Mouse (Mus musculus) granulocyte monocyte progenitor cell, adult 5-6 weeks (primary cell): ENCODE results near the gene Rsg1. TPM values are rescaled to one million over a fixed set of nuclear protein-coding genes. Genes with fewer than 3 reads are reported as not detected.

Source experiments
- ATAC-seq: replicated peaks from 2 replicates; pipeline ENCODE4 v1.8.0; 2016; ENCODE audit warnings: mild to moderate bottlenecking, moderate TSS enrichment, inconsistent platforms; ENCODE audit not compliant: poor library complexity, severe bottlenecking
- total RNA-seq, 2 experiments: library from RNA; stranded (forward) in 1 of 2; stranded (reverse) in 1 of 2; fragments of 200-712, 200-1000 nt in 1 of 2; fragments of >200 nt in 1 of 2; fragmentation: Nextera tagmentation in 1 of 2; gene quantifications; 2 replicates each; pipeline ENCODE4 v1.2.3; 2014 to 2017

Rsg1 gene
- total RNA-seq, 2 experiments from 2014 or later = 1.4 to 1.8 TPM

DNA sequence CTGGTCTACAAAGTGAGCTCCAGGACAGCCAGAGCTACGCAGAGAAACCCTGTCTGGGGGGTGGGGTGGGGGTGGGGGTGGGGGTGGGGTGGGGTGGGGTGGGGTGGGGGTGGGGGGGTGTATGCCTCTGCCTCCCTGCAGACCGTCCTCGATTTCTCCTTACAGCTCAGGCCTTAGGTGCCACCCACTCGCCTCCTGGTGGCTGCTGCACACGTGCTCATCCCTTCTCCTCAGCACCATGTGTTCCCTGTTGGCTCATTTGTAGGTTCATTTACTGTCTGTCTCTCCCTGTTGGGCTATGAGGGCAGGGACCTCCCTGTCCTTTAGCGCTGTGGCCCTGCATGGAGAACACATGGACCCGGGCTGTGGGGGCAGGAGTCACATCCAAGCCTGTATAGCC is 57.5 kb downstream of the Rsg1 start:
- ATAC-seq = no peak

DNA sequence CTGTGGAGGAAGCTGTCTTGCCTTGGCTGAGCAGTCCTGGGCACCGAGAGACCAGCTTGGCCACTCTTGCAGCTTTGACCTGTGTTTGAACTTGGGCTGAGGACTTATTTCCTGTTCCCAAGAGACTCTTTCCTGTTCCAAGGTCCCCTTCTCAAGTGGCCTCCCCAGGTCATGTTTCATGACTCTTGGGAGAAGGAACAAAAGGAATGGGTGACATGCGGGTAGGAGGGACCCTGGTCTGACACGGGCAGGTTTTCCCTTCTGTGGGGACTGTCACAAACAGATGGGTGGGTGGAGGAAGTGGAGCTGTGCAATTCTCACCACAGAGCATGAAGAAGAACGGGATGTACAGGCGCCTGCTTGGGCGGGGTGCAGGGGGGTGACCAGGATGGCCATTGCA is 58.0 kb downstream of the Rsg1 start:
- peak; percentile 49 for ATAC-seq

DNA sequence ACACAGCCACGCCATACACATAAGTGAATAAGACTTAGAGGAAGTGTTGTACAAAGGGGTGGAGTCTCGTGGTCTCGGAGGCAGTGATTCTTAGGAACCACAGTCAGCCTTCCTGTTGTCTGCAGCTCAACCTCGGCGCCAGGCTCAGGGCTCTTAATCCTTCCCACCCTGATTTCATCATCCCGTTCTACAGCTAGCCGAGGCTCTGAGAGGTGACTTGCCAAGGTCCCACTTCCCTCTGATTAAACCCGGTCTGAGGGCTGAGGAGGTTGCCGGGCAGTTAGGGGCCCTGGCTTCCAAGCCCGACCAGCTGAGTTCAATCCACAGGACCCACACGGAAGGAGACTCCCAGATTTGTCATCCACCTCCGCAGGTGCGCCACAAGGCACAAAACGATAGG is 59.1 kb downstream of the Rsg1 start:
- peak; percentile 85 for ATAC-seq

DNA sequence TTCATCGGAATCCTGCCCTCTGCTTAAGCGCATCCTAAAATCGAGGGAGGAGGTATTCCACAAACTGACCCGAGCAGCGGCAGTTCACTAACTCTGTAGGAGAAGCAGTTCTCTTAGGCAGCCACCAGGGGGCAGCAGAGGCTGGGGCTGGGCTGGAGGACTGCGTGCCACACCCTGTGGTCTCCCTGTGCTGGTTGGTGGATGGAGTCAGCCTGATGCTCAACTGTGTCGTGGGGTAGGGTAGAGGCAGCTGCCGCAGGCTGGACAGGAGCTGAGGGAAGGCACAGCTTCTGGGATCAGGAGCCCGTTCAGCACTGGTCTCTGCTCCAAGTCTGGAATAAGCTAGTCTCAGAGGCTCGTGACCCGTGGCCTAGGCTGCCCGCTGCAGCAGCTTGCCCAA is 59.5 kb downstream of the Rsg1 start:
- peak; percentile 62 for ATAC-seq

DNA sequence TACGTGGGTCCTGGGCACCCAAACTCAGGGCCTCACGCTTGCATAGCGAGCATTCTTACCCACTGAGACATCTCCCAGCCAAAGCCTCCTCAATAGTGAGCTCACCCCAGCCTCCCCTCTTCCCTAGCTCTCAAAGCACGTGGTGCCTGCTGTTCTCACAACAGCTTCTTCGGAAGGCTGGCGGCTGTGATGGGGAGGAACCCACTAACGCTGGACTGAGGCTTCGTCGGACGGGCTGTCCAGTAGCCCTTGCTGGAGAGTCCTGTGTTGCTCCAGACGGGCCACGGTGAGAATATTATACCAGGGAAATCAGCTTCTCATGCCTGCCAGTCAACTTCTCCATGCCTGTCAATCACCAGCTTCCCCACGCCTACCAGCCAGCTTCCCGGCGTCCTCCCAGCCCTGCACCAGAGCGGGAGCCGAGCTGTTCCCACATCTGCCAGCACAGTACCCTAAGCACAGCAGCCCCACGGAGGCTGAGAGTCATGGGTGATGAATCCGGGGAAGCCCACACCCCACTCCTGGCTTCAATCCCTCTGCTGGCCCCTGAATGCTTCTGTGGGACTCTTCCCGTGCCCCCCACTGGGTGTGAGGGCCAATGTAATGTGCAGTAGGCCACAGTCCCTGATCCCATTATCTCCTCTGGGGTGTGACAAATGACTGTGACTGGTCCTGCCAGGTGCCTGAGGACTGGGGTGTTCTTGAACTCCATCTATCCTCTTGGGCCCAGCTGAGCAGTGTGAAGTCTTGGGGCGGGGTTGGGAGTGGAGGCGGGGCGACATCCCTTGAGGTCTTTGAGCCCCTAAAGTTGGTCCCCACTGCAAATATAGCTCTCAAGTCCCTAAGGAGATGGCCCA is 61.0 kb downstream of the Rsg1 start:
- ATAC-seq = no peak

Other genes starting within 250 kb of the Rsg1 start
- 30.0 and 30.5 TPM in 2 replicates for gene Atp13a2, start 227.1 kb upstream of the Rsg1 start, total RNA-seq (2014; fragmentation: Nextera tagmentation)
- gene Atp13a2, start 227.1 kb upstream of the Rsg1 start, total RNA-seq (2017) = 14.5 and 23.6 TPM in 2 replicates
- gene Mfap2, start 203.5 kb upstream of the Rsg1 start, total RNA-seq (2014; fragmentation: Nextera tagmentation) = not detected in 2 replicates
- not detected in 2 replicates for gene Mfap2, start 203.5 kb upstream of the Rsg1 start, total RNA-seq (2017)
- gene Crocc, start 153.4 kb upstream of the Rsg1 start, total RNA-seq (2014; fragmentation: Nextera tagmentation) = 6.4 and 8.0 TPM in 2 replicates
- gene Crocc, start 153.4 kb upstream of the Rsg1 start, total RNA-seq (2017) = 6.5 and 7.0 TPM in 2 replicates
- 30.6 and 52.4 TPM in 2 replicates for gene Necap2, start 135.6 kb upstream of the Rsg1 start, total RNA-seq (2014; fragmentation: Nextera tagmentation)
- 45.5 and 54.2 TPM in 2 replicates for gene Necap2, start 135.6 kb upstream of the Rsg1 start, total RNA-seq (2017)
- not detected in 2 replicates for gene Spata21, start 125.6 kb upstream of the Rsg1 start, total RNA-seq (2014; fragmentation: Nextera tagmentation)
- not detected in 2 replicates for gene Spata21, start 125.6 kb upstream of the Rsg1 start, total RNA-seq (2017)
- 41.1 and 54.8 TPM in 2 replicates for gene Szrd1, start 74.2 kb upstream of the Rsg1 start, total RNA-seq (2014; fragmentation: Nextera tagmentation)
- gene Szrd1, start 74.2 kb upstream of the Rsg1 start, total RNA-seq (2017) = 58.0 and 63.0 TPM in 2 replicates
- gene Fbxo42, start 66.0 kb upstream of the Rsg1 start, total RNA-seq (2014; fragmentation: Nextera tagmentation) = 16.5 and 18.6 TPM in 2 replicates
- 7.2 and 7.8 TPM in 2 replicates for gene Fbxo42, start 66.0 kb upstream of the Rsg1 start, total RNA-seq (2017)
- not detected in 2 replicates for gene Arhgef19, start 25.5 kb downstream of the Rsg1 start, total RNA-seq (2014; fragmentation: Nextera tagmentation)
- gene Arhgef19, start 25.5 kb downstream of the Rsg1 start, total RNA-seq (2017) = not detected in 2 replicates
- gene Epha2, start 87.3 kb downstream of the Rsg1 start, total RNA-seq (2014; fragmentation: Nextera tagmentation) = 0.88 TPM in 1 of 2 replicates, not detected in the other
- 0.10 TPM in 1 of 2 replicates, not detected in the other for gene Epha2, start 87.3 kb downstream of the Rsg1 start, total RNA-seq (2017)
- gene Fam131c, start 154.3 kb downstream of the Rsg1 start, total RNA-seq (2014; fragmentation: Nextera tagmentation) = not detected in 2 replicates
- gene Fam131c, start 154.3 kb downstream of the Rsg1 start, total RNA-seq (2017) = not detected in 2 replicates
- gene Clcnka, start 184.8 kb downstream of the Rsg1 start, total RNA-seq (2014; fragmentation: Nextera tagmentation) = not detected in 2 replicates
- not detected in 2 replicates for gene Clcnka, start 184.8 kb downstream of the Rsg1 start, total RNA-seq (2017)
- gene Clcnkb, start 202.1 kb downstream of the Rsg1 start, total RNA-seq (2014; fragmentation: Nextera tagmentation) = not detected in 2 replicates
- not detected in 2 replicates for gene Clcnkb, start 202.1 kb downstream of the Rsg1 start, total RNA-seq (2017)
- gene Hspb7, start 206.8 kb downstream of the Rsg1 start, total RNA-seq (2014; fragmentation: Nextera tagmentation) = not detected in 2 replicates
- not detected in 2 replicates for gene Hspb7, start 206.8 kb downstream of the Rsg1 start, total RNA-seq (2017)
- not detected in 2 replicates for gene Srarp, start 222.1 kb downstream of the Rsg1 start, total RNA-seq (2014; fragmentation: Nextera tagmentation)
- gene Srarp, start 222.1 kb downstream of the Rsg1 start, total RNA-seq (2017) = not detected in 2 replicates
- gene Zbtb17, start 230.7 kb downstream of the Rsg1 start, total RNA-seq (2014; fragmentation: Nextera tagmentation) = 10.0 and 18.4 TPM in 2 replicates
- gene Zbtb17, start 230.7 kb downstream of the Rsg1 start, total RNA-seq (2017) = 19.9 and 28.9 TPM in 2 replicates